Comparison of ENCODE assay signal across 10 mouse cellular contexts in genomic region chr7:105411874-105412632, GRCm38 (mm10). TPM values are rescaled to one million over a fixed set of nuclear protein-coding genes. Genes with fewer than 3 reads are reported as not detected.
DNase-seq lines count a peak whose midpoint lies in the region; ATAC-seq lines count a peak whose summit lies in the region.
"Not testable (repeated sequence)": the region's sequence is repeated elsewhere in the genome, so short reads cannot be mapped to it uniquely, and the experiment has no call there.
"Had no signal": no experiment of that assay in that cellular context is flagged by ENCODE, and none has a peak within 500 bp of the region (broad histone marks: within the 10 kb centered on the region; RNA-seq: fewer than 3 reads in every experiment).

No protein-coding gene starts in this region.

- peak; percentile 80 to 86 for DNase-seq in cerebellum, postnatal 36 days
- DNase-seq in frontal cortex, postnatal 36 days (ENCODE audit: low spot score in 2 of 2) = peak; percentile 82 to 94
- DNase-seq in layer of hippocampus, postnatal 14 days (ENCODE audit: low spot score in 2 of 2) = peak; percentile 77 to 85
- peak; percentile 70 to 81 for DNase-seq in lung, postnatal 4 days
- peak; percentile 90 to 93 for DNase-seq in right cerebral cortex, adult 2 months (ENCODE audit: low spot score in 2 of 2)
- peak; percentile 77 for DNase-seq in urinary bladder, postnatal 25 days (ENCODE audit: low spot score)

- not testable (repeated sequence) for H3K27ac ChIP-seq in hindbrain, embryonic 16.5 days (ENCODE audit: low read depth, low read length)

- not testable (repeated sequence) for H3K4me3 ChIP-seq in hindbrain, embryonic 16.5 days (ENCODE audit: low read length)

- H3K9me3 ChIP-seq in hindbrain, embryonic 16.5 days (ENCODE audit: control insufficient read depth, low read length) = not testable (repeated sequence)

- H3K27me3 ChIP-seq in hindbrain, embryonic 16.5 days (replicated peaks; ENCODE audit: control insufficient read depth, insufficient read depth, low read length) = not testable (repeated sequence)

- WGBS in hindbrain, embryonic 16.5 days = 54% methylated on average over 8 of the region's 8 CpGs

- ATAC-seq in activated CD4-positive, CD25-positive, alpha-beta regulatory T cell, adult 4 months = peak; percentile 77
- ATAC-seq in hindbrain, embryonic 16.5 days = peak; percentile 30; the same call in 1 of the 2 replicates

- not testable (repeated sequence) for H3K4me2 ChIP-seq in hindbrain, embryonic 16.5 days (ENCODE audit: low read length)

- H3K9ac ChIP-seq in hindbrain, embryonic 16.5 days (ENCODE audit: low read depth, low read length) = not testable (repeated sequence)

- H3K36me3 ChIP-seq in hindbrain, embryonic 16.5 days (ENCODE audit: control insufficient read depth, insufficient read depth, low read length) = not testable (repeated sequence)

- not testable (repeated sequence) for H3K4me1 ChIP-seq in hindbrain, embryonic 16.5 days (ENCODE audit: control insufficient read depth, insufficient read depth, low read depth, low read length)

RNA-seq across cellular contexts. Expression of gene Cnga4, which starts 7.7 kb away (rescaled TPM):
- polyA plus RNA-seq in activated CD4-positive, CD25-positive, alpha-beta regulatory T cell, adult 4 months (2017; shearing (Covaris generic)) = not detected
- polyA plus RNA-seq in hindbrain, embryonic 16.5 days (2015; fragmentation: Nextera tagmentation; extraction: Ambion mirVana) = 0.17 TPM in 1 of 2 replicates, not detected in the other
- under 1 TPM; 0.39 to 0.41 TPM for total RNA-seq in layer of hippocampus, postnatal 14 days (2021)
- polyA plus RNA-seq: stomach, embryonic 16.5 days had no signal

RNA-seq across cellular contexts. Expression of gene Fam160a2, which starts 12.2 kb away (rescaled TPM):
- polyA plus RNA-seq in activated CD4-positive, CD25-positive, alpha-beta regulatory T cell, adult 4 months (2017; shearing (Covaris generic)) = 10 to 100 TPM; 14.6 to 15.8 TPM
- polyA plus RNA-seq in hindbrain, embryonic 16.5 days (2015; fragmentation: Nextera tagmentation; extraction: Ambion mirVana) = 43.4 and 43.7 TPM in 2 replicates
- total RNA-seq in layer of hippocampus, postnatal 14 days (2021) = 10 to 100 TPM; 54.3 to 58.2 TPM

RNA-seq across cellular contexts. Expression of gene Cckbr, which starts 13.5 kb away (rescaled TPM):
- not detected for polyA plus RNA-seq in activated CD4-positive, CD25-positive, alpha-beta regulatory T cell, adult 4 months (2017; shearing (Covaris generic))
- polyA plus RNA-seq in hindbrain, embryonic 16.5 days (2015; fragmentation: Nextera tagmentation; extraction: Ambion mirVana) = 7.7 and 8.1 TPM in 2 replicates
- 10 to 100 TPM; 10.1 to 11.3 TPM for total RNA-seq in layer of hippocampus, postnatal 14 days (2021)
- polyA plus RNA-seq: heart, embryonic 16.5 days had no signal

RNA-seq across cellular contexts. Expression of gene Gm5901, which starts 37.2 kb away (rescaled TPM):
- polyA plus RNA-seq in activated CD4-positive, CD25-positive, alpha-beta regulatory T cell, adult 4 months (2017; shearing (Covaris generic)) = not detected
- polyA plus RNA-seq in hindbrain, embryonic 16.5 days (2015; fragmentation: Nextera tagmentation; extraction: Ambion mirVana) = not detected in 2 replicates
- total RNA-seq in layer of hippocampus, postnatal 14 days (2021) = not detected
- polyA plus RNA-seq: heart, embryonic 16.5 days; stomach, embryonic 16.5 days had no signal

RNA-seq across cellular contexts. Expression of gene Olfr692, which starts 44.0 kb away (rescaled TPM):
- polyA plus RNA-seq in activated CD4-positive, CD25-positive, alpha-beta regulatory T cell, adult 4 months (2017; shearing (Covaris generic)) = not detected
- polyA plus RNA-seq in hindbrain, embryonic 16.5 days (2015; fragmentation: Nextera tagmentation; extraction: Ambion mirVana) = not detected in 2 replicates
- total RNA-seq in layer of hippocampus, postnatal 14 days (2021) = not detected
- polyA plus RNA-seq: heart, embryonic 16.5 days; stomach, embryonic 16.5 days had no signal
